Mouse (Mus musculus) lung, embryonic 15.5 days (tissue): ENCODE data around the gene Tgif1. TPM values are rescaled to one million over a fixed set of nuclear protein-coding genes. Genes with fewer than 3 reads are reported as not detected.

Experiments used
- ATAC-seq: fragments of 200-750 bp; cut with Nextera tagmentation; 2 replicates; pipeline ENCODE4 v1.8.0; 2017; ENCODE audit warnings: moderate number of reproducible peaks, borderline replicate concordance; ENCODE audit not compliant: low FRiP score, low TSS enrichment; ENCODE audit errors: extremely low read depth
- H3K27ac ChIP-seq: fragments of 300-500 bp; sonication (generic); 2 replicates; pipeline ENCODE4 v1.5.1; 2015; ENCODE audit warnings: moderate library complexity, mild to moderate bottlenecking, inconsistent platforms
- H3K27me3 ChIP-seq: fragments of 300-500 bp; sonication (generic); 2 replicates; pipeline ENCODE4 v1.6.1; 2015; ENCODE audit warnings: inconsistent platforms
- H3K36me3 ChIP-seq: fragments of 300-500 bp; sonication (generic); 2 replicates; pipeline ENCODE4 v1.6.1; 2015; ENCODE audit warnings: inconsistent platforms
- H3K4me1 ChIP-seq: fragments of 300-500 bp; sonication (generic); 2 replicates; pipeline ENCODE4 v1.6.1; 2015; ENCODE audit warnings: inconsistent platforms
- H3K4me2 ChIP-seq: fragments of 300-500 bp; sonication (generic); 2 replicates; pipeline ENCODE4 v1.6.1; 2015; ENCODE audit warnings: inconsistent platforms, mild to moderate bottlenecking, moderate library complexity
- H3K4me3 ChIP-seq: fragments of 300-500 bp; sonication (generic); 2 replicates; pipeline ENCODE4 v1.5.1; 2015; ENCODE audit warnings: mild to moderate bottlenecking, inconsistent platforms
- H3K9ac ChIP-seq: fragments of 300-500 bp; sonication (generic); 2 replicates; pipeline ENCODE4 v1.6.1; 2015; ENCODE audit warnings: inconsistent platforms
- H3K9me3 ChIP-seq: fragments of 300-500 bp; sonication (generic); 2 replicates; pipeline ENCODE4 v1.6.1; 2016; ENCODE audit warnings: inconsistent platforms
- WGBS: fragments of 180-500 bp; shearing (Covaris S2); methylation state at CpG from one replicate; pipeline ENCODE4 v1.1.7; 2015; 5-methylcytosine and 5-hydroxymethylcytosine counted together
- polyA plus RNA-seq: library from polyadenylated mRNA; unstranded; fragments of >200 nt; fragmentation: Nextera tagmentation; extraction: Ambion mirVana; gene quantifications from 2 replicates; pipeline ENCODE4 v1.2.1, GENCODE M21; 2015

Tgif1 gene
- polyA plus RNA-seq, result 63.6 and 72.3 TPM in 2 replicates

GRCm38 (mm10) chr17:70853436-70853905, at the start of gene Tgif1:
Gene Tgif1 (minus strand): TSS chr17:70853546.
- H3K27me3 ChIP-seq, result no peaks in the 10 kb centered on the region
- H3K9me3 ChIP-seq, result no peaks in the 10 kb centered on the region
- peak within 1 kb of the TSS; percentile 69 for H3K9ac ChIP-seq
- peak within 1 kb of the TSS; percentile 99 for H3K27ac ChIP-seq
- H3K4me1 ChIP-seq, result peaks cover 16% of the 10 kb centered on the region
- peak; percentile 21; the same call in 1 of the 2 replicates for ATAC-seq
- H3K4me3 ChIP-seq, result peak within 1 kb of the TSS; percentile 75
- no peaks in the 10 kb centered on the region for H3K36me3 ChIP-seq
- WGBS, result under 1% methylated on average over 29 of the region's 29 CpGs
- peak within 1 kb of the TSS; percentile 94 for H3K4me2 ChIP-seq

GRCm38 (mm10) chr17:70900660-70901059, 47.3 kb upstream of the Tgif1 start:
- Histone ChIP-seq H3K27ac (no peak overlapping the region), H3K4me3 (no peak overlapping the region), H3K4me1 (no peaks in the 10 kb centered on the region), H3K4me2 (no peak overlapping the region), H3K36me3 (no peaks in the 10 kb centered on the region), H3K27me3 (no peaks in the 10 kb centered on the region), H3K9me3 (no peaks in the 10 kb centered on the region), H3K9ac (no peak overlapping the region)
- no peak for ATAC-seq
- 73% methylated on average over 10 of the region's 10 CpGs for WGBS

GRCm38 (mm10) chr17:70899642-70900041, 46.3 kb upstream of the Tgif1 start:
- WGBS, result 85% methylated on average over 6 of the region's 6 CpGs
- H3K27me3 ChIP-seq, result no peaks in the 10 kb centered on the region
- no peaks in the 10 kb centered on the region for H3K4me1 ChIP-seq
- H3K4me2 ChIP-seq, result no peak overlapping the region
- no peak overlapping the region for H3K27ac ChIP-seq
- no peaks in the 10 kb centered on the region for H3K9me3 ChIP-seq
- no peak overlapping the region for H3K4me3 ChIP-seq
- H3K36me3 ChIP-seq, result no peaks in the 10 kb centered on the region
- no peak overlapping the region for H3K9ac ChIP-seq
- no peak for ATAC-seq

GRCm38 (mm10) chr17:70894867-70895266, 41.5 kb upstream of the Tgif1 start:
- H3K9me3 ChIP-seq, result no peaks in the 10 kb centered on the region
- H3K27me3 ChIP-seq, result no peaks in the 10 kb centered on the region
- WGBS, result 86% methylated on average over 9 of the region's 9 CpGs
- H3K4me2 ChIP-seq, result no peak overlapping the region
- H3K9ac ChIP-seq, result no peak overlapping the region
- H3K27ac ChIP-seq, result no peak overlapping the region
- H3K4me3 ChIP-seq, result no peak overlapping the region
- H3K36me3 ChIP-seq, result no peaks in the 10 kb centered on the region
- 0 out of 2 replicates have a peak, but pooled peaks cover 5% of the 10 kb centered on the region for H3K4me1 ChIP-seq
- ATAC-seq, result no peak

GRCm38 (mm10) chr17:70893151-70893550, 39.8 kb upstream of the Tgif1 start:
- H3K4me3 ChIP-seq, result no peak overlapping the region
- no peaks in the 10 kb centered on the region for H3K9me3 ChIP-seq
- H3K9ac ChIP-seq, result no peak overlapping the region
- no peaks in the 10 kb centered on the region for H3K27me3 ChIP-seq
- H3K4me1 ChIP-seq, result 0 out of 2 replicates have a peak, but pooled peaks cover 5% of the 10 kb centered on the region
- no peak overlapping the region for H3K4me2 ChIP-seq
- H3K36me3 ChIP-seq, result no peaks in the 10 kb centered on the region
- no peak for ATAC-seq
- H3K27ac ChIP-seq, result no peak overlapping the region
- WGBS, result 53% methylated on average over 5 of the region's 5 CpGs

GRCm38 (mm10) chr17:70892288-70893096, 39.1 kb upstream of the Tgif1 start:
- Histone ChIP-seq H3K9ac (no peak overlapping the region), H3K4me1 (0 out of 2 replicates have a peak, but pooled peaks cover 5% of the 10 kb centered on the region), H3K4me3 (no peak overlapping the region), H3K36me3 (no peaks in the 10 kb centered on the region), H3K27me3 (no peaks in the 10 kb centered on the region), H3K4me2 (no peak overlapping the region), H3K9me3 (no peaks in the 10 kb centered on the region), H3K27ac (no peak overlapping the region)
- ATAC-seq, result no peak
- WGBS, result 42% methylated on average over 15 of the region's 15 CpGs

GRCm38 (mm10) chr17:70890571-70890970, 37.2 kb upstream of the Tgif1 start:
- H3K9ac ChIP-seq, result no peak overlapping the region
- no peak overlapping the region for H3K4me3 ChIP-seq
- H3K27ac ChIP-seq, result no peak overlapping the region
- no peak for ATAC-seq
- H3K36me3 ChIP-seq, result no peaks in the 10 kb centered on the region
- 0 out of 2 replicates have a peak, but pooled peaks cover 5% of the 10 kb centered on the region for H3K4me1 ChIP-seq
- no peaks in the 10 kb centered on the region for H3K9me3 ChIP-seq
- H3K4me2 ChIP-seq, result no peak overlapping the region
- WGBS, result 88% methylated on average over 8 of the region's 8 CpGs
- H3K27me3 ChIP-seq, result no peaks in the 10 kb centered on the region

- Histone ChIP-seq H3K36me3 (no peaks in the 10 kb centered on the region), H3K4me1 (0 out of 2 replicates have a peak, but pooled peaks cover 5% of the 10 kb centered on the region), H3K9ac (no peak overlapping the region), H3K4me2 (no peak overlapping the region), H3K4me3 (no peak overlapping the region), H3K27ac (no peak overlapping the region), H3K9me3 (no peaks in the 10 kb centered on the region), H3K27me3 (no peaks in the 10 kb centered on the region)
- no peak for ATAC-seq
- 47% methylated on average over 10 of the region's 10 CpGs for WGBS
Measured at GRCm38 (mm10) chr17:70888657-70889056, 35.3 kb upstream of the Tgif1 start.

- no peaks in the 10 kb centered on the region for H3K9me3 ChIP-seq
- no peak overlapping the region for H3K4me3 ChIP-seq
- 93% methylated on average over 9 of the region's 9 CpGs for WGBS
- no peak overlapping the region for H3K27ac ChIP-seq
- no peaks in the 10 kb centered on the region for H3K36me3 ChIP-seq
- no peaks in the 10 kb centered on the region for H3K27me3 ChIP-seq
- 0 out of 2 replicates have a peak, but pooled peaks cover 5% of the 10 kb centered on the region for H3K4me1 ChIP-seq
- ATAC-seq, result no peak
- H3K4me2 ChIP-seq, result no peak overlapping the region
- H3K9ac ChIP-seq, result no peak overlapping the region
Measured at GRCm38 (mm10) chr17:70887848-70888247, 34.5 kb upstream of the Tgif1 start.

- 71% methylated on average over 16 of the region's 16 CpGs for WGBS
- ATAC-seq, result no peak
- no peaks in the 10 kb centered on the region for H3K4me1 ChIP-seq
- H3K4me2 ChIP-seq, result no peak overlapping the region
- H3K9ac ChIP-seq, result no peak overlapping the region
- no peaks in the 10 kb centered on the region for H3K27me3 ChIP-seq
- no peaks in the 10 kb centered on the region for H3K36me3 ChIP-seq
- no peaks in the 10 kb centered on the region for H3K9me3 ChIP-seq
- H3K27ac ChIP-seq, result no peak overlapping the region
- H3K4me3 ChIP-seq, result no peak overlapping the region
Measured at GRCm38 (mm10) chr17:70886641-70887391, 33.5 kb upstream of the Tgif1 start.

- Histone ChIP-seq H3K27ac (no peak overlapping the region), H3K4me3 (no peak overlapping the region), H3K4me2 (no peak overlapping the region), H3K36me3 (no peaks in the 10 kb centered on the region), H3K27me3 (no peaks in the 10 kb centered on the region), H3K9me3 (no peaks in the 10 kb centered on the region), H3K9ac (no peak overlapping the region), H3K4me1 (no peaks in the 10 kb centered on the region)
- no peak for ATAC-seq
- 77% methylated on average over 5 of the region's 5 CpGs for WGBS
Measured at GRCm38 (mm10) chr17:70885868-70886267, 32.5 kb upstream of the Tgif1 start.

- Histone ChIP-seq H3K9ac (no peak overlapping the region), H3K27me3 (no peaks in the 10 kb centered on the region), H3K4me2 (no peak overlapping the region), H3K27ac (no peak overlapping the region), H3K4me3 (no peak overlapping the region), H3K4me1 (no peaks in the 10 kb centered on the region), H3K9me3 (no peaks in the 10 kb centered on the region), H3K36me3 (no peaks in the 10 kb centered on the region)
- no peak for ATAC-seq
- 80% methylated on average over 10 of the region's 10 CpGs for WGBS
Measured at GRCm38 (mm10) chr17:70881934-70882333, 28.6 kb upstream of the Tgif1 start.
